Mouse (Mus musculus) cerebellum, postnatal 36 days (tissue): ENCODE measurements at regions not wholly inside any gene's neighbourhood (a gene's known extent, or its start where the extent isn't known, plus 50 kb on each side); places are given as distances from the start of the nearest gene placed in this dataset.

Experiments used
- DNase-seq, 2 experiments: peaks; one replicate each; pipeline ENCODE4 v3.0.0; 2021 to 2022; ENCODE audit warnings: mixed read lengths in 2 of 2

DNA sequence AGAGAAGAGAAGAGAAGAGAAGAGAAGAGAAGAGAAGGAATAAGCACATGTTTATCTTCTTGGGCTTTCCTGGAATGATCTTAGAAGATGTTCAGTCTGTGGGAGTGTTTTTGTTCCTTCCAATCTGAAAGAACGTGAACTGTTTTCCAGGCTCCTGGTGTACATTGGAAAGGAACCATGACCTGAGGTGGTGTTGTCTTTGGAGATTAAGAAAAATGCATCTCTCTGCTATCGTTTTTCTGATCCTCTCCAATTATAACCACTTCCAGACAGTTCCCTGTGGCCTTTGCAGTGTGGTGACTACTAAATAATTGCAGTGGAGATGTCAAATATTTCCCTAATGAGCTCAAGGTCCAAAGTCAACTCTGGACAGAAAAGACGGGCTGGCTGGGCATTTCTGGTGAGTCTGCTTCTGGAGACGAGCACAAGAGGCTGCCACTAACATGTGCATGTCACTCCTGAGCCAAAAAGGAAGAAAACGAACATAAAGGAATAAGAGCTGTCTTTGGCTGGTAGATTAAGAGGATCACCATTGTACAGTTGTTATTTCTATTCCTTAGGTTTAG, 431.7 kb downstream of the Adgrl2 start:
- no peak for DNase-seq

DNA sequence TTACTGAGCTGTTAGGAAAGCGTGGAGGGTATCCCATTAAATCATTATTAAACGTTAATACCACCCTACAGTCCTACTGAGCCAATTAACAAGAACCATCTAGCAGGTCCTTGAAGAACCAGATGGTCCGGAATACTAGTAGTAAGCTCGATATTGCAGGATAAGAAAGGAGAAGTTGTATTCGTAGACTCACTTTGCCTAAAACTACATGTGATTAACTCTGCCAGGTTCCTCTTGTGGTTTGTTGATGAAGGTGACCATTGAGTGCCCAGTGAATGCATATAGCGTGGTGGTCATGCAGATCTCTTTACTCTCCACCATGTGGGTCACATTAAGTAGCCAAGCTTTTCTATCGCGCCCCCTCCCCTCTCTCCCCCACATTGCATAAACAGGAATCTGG, 435.0 kb downstream of the Adgrl2 start:
- DNase-seq, result no peak

DNA sequence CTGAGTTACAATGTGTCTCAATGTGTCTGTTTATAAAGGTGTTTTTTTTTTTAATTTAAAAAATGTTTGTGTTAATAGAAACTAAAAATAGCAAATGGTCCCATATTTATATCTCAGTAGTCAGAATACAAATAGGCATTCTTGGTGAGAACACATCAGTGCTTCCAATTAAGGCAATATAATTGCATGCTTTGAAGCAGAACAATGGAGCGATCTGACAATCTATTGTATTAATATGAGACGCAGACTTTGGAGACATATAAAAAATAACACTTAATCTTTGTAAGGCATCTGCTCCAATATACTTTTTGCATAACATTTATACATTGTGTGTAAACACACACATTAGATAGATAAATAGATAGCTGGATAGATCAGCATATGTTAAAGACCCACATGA, 439.6 kb downstream of the Adgrl2 start:
- no peak for DNase-seq

DNA sequence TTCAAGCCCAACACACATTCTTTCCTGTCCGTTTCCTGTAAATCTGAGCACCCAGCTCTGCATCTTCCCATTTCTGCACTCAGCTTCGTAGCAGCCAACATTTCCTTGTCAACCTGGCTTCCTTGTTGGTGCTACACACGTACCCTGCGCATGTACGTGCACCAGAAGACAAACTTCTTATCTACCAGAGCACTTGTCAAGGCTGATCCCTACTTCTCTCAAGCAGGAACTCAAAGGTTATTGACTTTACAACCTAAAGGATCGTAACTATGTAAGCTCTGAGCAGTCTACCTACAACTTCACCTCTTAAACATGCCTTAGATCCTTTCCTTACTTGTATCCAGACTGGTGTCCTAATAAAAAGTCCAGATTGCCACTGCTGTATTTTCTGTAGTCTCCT, 445.4 kb downstream of the Adgrl2 start:
- no peak for DNase-seq

DNA sequence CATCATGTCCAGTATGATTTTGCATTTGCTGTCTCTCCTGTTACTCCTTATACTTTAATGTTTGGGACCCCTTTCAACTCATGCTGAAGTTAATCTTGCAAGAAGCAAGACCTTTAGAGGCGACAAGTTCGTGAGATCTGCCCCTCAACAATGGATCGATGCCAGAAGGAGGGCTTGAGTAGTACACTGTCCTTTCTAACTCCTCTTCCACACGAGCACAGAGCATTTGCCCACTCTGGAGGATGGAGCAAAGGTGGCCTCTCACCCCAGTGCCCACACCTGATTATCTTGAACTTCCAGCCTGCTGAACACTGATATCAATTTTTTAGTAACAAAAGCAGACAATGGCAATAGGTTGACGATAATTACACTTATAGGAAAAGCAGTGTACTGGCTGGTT, 448.1 kb downstream of the Adgrl2 start:
- no peak for DNase-seq

DNA sequence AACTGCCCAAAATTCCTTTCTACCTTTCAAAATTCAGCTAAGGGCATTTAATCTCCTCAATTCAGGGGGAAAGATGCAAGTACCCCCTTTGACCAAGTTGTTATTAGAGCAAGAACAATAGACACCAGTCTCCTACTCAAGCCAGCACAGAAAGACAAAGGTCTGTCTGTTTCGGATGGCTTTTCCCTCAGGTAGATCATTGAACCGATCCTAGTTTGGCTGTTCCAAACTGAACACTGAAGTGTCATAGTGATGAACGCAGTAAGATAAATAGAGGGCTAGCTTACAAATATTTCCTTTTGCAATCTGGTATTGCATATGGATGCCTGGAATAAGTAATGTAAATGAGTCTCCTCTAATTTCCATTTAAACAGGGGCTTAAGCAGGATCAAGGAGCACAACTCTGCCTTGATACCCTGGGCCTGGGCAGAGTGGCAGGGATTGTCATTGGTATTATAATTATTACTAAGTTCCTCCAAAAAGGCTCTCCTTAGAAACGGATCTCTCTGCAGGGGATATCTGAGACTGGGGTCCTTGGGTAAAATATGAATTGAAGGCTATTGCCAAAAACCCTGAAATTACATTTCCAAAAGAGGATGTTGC, 452.6 kb downstream of the Adgrl2 start:
- DNase-seq, result no peak

DNA sequence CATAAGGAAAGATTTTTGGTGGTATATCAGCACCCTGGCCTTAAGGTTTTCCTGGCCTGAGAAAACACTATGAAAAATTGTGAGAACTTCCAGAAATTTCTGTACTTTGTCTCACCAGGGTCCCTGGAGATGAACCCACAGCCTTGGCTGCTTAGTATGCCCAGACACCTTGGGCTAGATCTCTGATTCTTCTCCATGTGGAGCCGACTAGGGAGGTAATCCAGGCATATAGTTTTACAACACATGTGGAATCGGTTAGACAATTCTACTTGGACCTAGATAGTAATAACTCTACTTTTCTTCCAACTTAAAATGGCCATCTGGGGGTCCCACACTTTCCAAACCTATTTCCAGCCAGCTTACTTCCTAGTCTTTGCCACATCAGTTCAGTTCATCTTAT, 460.5 kb downstream of the Adgrl2 start:
- DNase-seq, result no peak

DNA sequence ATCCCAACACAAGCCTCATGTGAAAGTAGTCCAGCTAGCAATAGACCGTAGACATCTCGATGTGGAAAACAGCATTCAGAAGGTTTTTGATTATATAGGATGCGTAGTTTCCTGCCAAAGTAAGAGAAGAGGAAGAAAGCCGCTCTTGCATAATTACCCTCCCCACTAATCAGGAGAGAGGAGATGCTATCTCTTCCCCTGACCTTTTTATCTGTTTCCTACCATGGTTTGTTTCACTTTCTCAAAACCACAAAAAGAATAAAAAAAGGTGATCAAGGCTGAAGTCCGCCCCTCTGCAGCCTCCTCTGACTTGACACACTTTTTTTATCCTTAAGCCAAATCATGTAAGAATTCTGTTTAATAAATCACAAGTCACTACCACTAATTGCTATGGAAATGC, 480.0 kb downstream of the Adgrl2 start:
- DNase-seq, result no peak

DNA sequence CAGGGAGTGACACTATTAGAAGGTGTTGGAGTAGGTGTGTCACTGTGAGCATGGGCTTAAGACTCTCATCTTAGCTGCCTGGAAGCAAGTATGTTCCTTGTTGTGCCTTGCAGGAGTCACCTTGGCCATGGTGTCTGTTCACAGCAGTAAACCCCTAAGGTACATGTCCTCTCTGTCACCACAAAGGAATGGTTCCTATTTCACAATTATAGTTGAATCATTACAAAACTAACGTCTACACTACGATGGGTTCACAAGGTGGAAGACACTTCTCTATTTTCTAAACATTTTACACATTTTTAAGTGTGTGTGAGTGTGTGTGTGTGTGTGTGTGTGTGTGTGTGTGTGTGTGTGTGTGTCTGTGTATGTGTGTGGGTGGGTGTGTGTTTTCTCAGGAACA, 485.4 kb downstream of the Adgrl2 start:
- DNase-seq, result no peak

DNA sequence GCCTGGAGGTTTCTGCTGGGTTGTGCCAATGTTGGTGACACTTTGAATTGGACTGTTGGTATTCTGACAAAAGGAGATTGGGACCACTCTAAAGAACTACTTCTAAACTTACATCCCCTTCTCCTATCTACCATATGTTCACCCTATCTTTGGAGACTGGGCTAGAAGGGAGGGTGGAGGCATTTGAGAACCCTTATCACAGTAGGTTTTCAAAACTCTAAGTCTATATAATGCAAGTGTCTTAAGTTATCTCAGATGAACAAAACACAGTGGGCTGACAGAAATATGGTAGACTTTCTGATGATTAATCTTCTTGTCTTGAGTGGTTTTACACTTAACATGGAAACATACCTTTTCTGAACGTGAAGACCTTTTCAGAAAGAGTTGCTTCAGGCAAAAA, 486.9 kb downstream of the Adgrl2 start:
- no peak for DNase-seq

DNA sequence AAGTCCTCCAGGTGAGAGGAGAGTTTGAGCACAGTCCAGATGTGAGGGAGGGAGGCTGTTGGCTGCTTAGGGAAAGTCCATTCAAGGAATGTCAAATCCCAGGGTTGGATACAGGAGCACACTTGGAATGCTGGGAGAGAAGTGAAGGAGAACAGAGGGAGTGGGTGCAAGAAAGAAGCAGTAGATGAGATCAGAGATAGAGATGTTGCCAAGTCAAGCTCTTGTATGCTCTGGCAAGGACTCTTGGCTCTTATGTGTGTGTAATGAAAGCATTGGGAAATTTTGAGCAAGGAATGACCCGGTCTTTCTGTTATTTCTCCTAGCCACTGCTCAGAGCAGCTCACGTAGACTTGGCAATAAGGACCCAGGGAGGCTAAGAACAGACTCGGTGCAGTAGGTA, 488.6 kb downstream of the Adgrl2 start:
- DNase-seq, result no peak

DNA sequence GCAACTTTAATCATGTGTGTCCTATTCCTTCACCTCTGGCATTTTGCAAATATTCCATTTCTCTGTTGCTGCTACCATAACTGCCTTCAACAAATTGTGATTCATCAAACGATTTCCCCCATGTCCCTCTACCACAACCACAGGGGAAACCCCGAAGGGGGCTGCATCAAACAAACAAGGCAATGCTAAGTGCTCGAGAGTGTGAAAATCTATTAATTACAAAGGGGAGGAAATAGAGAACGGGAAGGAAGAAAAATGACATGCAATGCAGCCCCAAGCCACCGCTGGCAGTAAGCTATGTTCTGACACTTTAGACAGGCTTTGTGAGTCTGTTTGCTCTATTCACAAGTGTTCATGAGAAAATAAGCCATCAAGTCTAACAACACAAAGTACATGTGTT, 493.7 kb downstream of the Adgrl2 start:
- no peak for DNase-seq

DNA sequence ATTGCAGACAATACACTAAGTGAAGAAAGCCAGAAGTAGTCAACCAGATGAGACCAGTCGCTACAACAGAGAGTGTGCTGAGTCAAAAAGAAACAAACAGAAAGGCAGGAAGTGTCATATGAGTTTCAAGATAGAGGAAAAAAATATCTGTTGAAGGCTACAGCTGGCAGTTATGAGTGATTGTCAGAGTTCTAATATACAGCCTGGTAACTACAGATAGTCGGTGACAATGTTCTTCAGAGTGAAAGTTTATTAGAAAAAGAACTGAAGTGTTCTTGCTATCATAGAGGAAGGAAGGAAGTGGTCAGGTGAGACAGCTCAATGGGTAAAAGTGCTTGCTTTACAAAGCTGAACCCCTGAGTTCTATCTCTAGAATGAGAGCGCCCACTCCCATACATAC, 499.1 kb downstream of the Adgrl2 start:
- DNase-seq, result no peak

DNA sequence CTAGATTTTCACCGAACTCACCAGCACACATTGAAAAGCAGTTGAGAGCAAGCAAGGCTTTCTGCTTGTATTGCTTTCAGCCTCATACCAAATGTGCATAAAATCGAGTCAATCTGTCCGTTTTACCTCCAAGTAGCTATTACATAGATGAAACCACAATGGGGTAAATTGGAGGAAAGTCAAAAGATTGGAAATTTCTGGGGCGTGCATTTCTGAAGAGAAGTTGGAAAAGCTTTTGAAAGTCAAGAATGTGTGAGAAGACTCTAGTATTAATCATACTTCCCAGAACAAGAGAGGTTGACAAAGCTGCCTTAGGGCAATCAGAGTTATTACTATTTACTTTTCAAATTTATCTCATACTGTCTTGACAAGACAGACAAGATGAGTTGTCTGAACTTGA, 501.2 kb downstream of the Adgrl2 start:
- no peak for DNase-seq

DNA sequence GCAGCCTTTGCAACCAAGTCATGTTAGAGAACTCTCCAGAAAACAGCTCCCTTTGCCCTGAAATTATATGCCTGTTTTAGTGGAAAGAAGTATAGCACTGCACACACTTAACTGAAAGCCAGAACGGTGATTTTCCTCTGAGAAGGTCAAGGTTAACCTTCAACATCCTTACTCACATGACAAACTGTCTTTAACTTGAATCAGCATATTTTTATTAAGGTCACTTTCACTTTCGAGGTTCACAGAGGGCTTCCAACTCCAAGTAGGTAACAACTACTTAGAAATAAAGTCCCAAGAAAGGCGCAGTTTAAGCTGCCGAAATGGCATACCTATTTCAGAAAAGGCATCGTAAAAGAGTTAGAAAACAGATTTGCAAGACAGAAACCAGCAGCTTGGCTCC, 502.4 kb downstream of the Adgrl2 start:
- no peak for DNase-seq

DNA sequence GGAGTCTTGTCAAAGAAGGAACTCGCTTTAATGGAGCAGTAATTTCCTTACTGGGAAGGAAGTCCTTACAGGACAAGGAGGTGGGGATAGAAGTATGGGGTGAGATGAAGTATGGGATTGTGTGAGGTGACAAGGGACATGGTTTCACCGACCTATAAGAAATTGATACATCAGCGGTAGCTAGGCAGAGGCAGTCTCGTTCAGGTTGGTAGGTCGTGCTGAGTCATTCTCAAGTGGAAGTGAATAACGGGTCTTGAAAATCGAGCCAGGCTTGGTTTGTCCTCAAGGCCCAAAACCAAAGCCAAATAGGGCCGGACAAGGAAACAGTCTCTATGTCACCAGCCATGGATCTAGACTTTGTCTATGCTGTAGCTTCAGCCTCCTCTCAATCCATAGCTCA, 514.5 kb downstream of the Adgrl2 start:
- DNase-seq, result no peak

DNA sequence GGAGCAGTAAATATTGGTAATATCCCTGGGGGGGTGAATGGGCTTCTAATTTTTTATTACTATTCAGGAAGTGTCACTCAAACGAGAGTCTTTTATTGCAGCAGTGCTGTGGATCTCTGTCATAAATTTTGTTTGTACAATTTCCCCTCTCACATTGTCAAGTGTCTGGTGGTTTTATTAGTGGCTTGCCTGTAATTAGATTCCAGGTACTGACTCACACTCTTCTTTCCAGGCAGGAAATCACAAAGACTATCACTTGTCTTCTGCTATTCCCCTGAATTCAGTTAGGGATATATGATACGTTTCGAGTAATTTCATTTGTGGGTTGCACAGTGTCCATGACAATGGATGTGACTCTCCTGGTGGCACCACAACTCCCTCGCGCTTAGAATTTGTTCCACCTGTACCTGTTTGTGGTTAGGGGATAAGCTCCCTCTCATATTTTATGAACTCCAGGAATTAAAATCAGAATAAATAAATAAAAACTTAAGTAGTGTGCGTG, 517.4 kb downstream of the Adgrl2 start:
- DNase-seq, result no peak

DNA sequence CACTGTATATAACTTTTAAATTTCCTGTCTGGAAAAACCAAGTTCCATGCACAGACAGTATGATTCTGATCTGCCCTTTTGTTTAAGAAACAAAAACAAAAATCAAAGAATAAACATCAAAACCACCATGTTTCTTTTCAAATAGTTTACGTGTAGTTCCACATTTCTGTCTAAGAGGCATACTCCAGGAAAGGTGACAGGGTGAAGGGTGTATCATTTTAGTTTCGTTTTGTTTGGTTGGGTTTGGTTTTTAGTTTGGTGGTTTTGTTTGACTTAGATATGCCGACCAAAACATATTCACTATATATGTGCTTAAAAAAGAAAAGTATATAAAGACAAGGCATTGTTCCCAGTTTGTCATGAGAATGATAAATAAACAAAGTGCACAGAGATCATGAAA, 524.9 kb downstream of the Adgrl2 start:
- no peak for DNase-seq

DNA sequence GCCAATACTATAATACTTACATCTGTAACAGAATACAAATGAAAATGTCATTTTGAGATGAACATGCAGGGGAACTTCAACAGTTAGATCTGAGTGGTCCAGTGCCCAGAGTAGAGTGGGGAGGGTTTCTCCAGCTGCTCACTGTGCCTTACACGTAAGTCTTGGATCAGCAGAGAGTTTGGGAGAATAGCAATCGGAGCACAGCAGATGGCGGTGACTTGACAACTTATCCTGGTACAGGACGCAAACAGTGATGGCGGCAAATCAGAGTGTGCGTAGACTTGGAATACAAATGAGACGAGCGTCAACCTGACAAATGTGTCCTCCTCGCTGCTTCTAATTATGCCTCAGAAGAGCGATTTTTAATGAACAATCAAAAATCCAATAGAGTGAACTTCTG, 527.6 kb downstream of the Adgrl2 start:
- DNase-seq, result no peak

DNA sequence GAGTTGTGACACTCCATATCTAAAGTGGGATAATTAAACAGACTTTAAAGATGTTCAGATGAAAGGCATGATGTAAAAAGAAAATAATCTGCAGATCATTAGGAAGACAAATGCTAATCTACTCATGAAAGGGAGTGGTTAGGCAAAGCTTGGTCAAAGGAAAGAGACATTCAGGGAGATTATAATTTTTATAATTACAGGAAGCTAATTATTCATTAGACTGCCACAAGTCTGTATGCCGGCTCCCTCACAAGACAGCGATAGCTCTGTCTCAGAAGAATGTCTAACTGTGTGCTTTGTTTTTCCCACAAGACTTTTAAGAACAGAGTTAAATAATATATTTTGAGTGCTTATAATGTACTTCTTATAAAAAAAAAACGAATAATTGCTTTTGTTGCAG, 541.5 kb downstream of the Adgrl2 start:
- DNase-seq, result no peak

DNA sequence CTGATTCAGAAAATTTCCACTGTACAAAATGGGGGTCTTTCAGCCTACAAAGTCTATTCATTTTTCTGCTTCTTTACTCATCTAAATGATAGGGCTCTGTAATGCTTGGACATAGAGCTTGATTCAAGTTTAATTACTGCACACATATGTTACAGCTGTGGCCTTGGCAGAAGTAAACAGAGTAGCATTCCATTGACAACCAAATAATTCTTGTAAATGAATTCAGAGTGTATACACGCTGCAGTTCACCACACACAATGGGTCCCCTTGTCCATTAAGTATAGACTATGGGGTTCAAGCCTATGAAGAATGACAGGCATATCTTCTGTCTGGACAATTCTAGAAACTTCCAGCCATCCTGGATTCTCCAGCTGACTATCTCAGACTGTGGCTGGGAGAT, 541.9 kb downstream of the Adgrl2 start:
- DNase-seq, result no peak

DNA sequence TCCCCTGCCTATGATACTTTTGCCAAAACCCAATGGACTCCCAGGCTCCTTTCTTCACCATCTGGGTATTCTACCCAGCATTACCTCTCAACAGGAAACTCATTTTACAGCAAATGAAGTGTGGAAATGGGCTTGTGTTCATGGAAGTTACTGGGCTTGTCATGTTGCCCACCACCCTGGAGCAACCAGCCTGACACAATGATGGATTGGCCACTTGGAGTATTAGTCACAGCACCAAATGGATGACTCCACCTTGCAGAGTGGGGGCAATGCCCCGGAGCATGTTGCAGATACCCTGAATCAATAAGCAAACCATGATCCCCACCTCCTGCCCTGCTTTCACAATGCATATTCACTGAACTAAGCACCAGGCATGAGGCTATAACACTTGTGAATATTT, 543.5 kb downstream of the Adgrl2 start:
- no peak for DNase-seq

DNA sequence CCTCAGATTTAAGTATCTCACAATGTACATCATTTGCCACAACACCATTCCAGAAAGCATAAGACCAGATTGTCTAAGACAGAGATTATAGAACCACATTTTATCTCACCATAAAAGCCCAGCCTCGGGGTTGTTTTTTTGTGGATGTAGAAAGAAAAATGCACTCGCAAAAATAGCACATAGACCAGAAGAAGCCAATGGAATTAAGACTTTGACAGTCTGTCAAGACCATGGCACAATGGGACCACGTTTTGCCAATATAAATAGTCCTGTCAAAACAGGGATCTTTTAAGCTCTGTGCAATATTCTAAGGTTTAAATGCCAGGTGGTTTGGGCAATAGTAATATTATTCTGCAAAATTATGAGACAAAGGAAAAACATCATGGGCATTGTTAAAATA, 547.3 kb downstream of the Adgrl2 start:
- DNase-seq, result no peak

DNA sequence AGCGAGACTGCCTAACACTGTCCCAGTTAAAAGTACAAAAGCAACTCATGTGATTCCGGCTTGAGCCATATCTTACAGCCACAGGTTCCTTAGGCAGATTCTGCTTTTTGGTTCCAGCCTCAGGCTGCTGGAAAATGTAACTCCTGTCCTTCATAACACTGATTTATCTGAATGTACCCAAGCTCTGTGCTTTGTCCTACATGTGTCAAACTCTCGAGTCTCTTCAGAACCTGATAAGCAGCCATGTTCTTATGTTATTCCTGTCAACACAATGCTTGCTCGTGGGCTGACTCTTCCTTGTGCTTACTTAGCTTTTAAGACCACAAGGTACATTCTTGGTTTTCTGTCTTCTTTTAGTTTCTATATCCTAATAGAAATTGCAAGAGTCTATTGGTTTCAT, 556.3 kb downstream of the Adgrl2 start:
- DNase-seq, result no peak
